Mouse (Mus musculus): Measurements from ENCODE around the gene Map3k3. TPM values are rescaled to one million over a fixed set of nuclear protein-coding genes. Genes with fewer than 3 reads are reported as not detected.
"Not testable (repeated sequence)": the region's sequence is repeated elsewhere in the genome, so short reads cannot be mapped to it uniquely, and the experiment has no call there.

Gene Map3k3
- polyA plus RNA-seq, 1 experiment from 2014 or later, result 18.0 TPM

DNA sequence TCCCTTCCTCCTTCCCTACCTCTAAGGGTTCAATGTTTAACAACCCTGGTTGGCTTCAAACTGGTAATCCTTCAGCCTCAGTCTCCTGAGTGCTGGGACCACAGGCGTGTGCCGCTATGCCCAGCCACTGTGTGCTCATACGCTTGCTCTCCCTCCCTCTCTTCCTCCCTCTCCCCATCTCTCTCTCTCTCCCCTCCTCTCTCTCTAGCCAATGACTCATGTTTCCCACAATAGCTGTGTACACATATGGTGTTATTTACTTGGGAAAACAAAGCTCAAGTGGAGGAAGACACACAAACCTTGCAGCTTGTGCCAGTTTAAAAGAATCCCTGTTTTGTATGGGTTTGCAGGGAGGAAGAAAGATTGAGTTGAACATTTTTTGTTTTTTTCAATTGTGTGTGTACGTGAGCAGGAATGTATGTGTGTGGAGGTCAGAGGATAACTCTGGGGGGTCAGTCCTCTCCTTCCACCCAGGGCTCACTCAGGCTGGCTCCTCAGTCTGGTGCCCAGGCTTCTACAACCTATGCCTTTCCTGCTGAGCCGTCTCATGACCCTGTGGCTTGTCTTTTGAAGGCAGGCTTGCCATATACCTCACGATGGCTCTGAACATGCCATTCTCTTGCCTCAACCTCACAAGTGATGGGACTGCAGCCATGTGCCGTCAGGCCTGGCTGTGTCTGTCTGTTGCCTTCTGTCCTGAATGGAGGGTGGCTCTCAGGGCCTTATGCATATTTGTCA is 95.5 kb downstream of the Map3k3 start:
- 80% methylated on average over 7 of the region's 7 CpGs for WGBS
- H3K4me3 ChIP-seq, result no peak overlapping the region
- no peaks in the 10 kb centered on the region for H3K27me3 ChIP-seq
- no peak overlapping the region for H3K4me2 ChIP-seq
- H3K36me3 ChIP-seq, result peaks cover 30% of the 10 kb centered on the region
- no peaks in the 10 kb centered on the region for H3K9me3 ChIP-seq
- no peaks in the 10 kb centered on the region for H3K4me1 ChIP-seq (replicated peaks)
- ATAC-seq (ENCODE audit: low read depth), result no peak
- no peak overlapping the region for H3K27ac ChIP-seq (replicated peaks)
- no peak overlapping the region for H3K9ac ChIP-seq

GRCm38 (mm10) chr11:106180449-106180801 is 96.0 kb downstream of the Map3k3 start:
- no peak overlapping the region for H3K4me3 ChIP-seq
- H3K27ac ChIP-seq (replicated peaks), result no peak overlapping the region
- H3K9ac ChIP-seq, result no peak overlapping the region
- no peaks in the 10 kb centered on the region for H3K9me3 ChIP-seq
- H3K36me3 ChIP-seq, result peaks cover 30% of the 10 kb centered on the region
- WGBS, result 88% methylated on average over 2 of the region's 2 CpGs
- no peak overlapping the region for H3K4me2 ChIP-seq
- ATAC-seq (ENCODE audit: low read depth), result no peak
- H3K4me1 ChIP-seq (replicated peaks), result no peaks in the 10 kb centered on the region
- no peaks in the 10 kb centered on the region for H3K27me3 ChIP-seq

DNA sequence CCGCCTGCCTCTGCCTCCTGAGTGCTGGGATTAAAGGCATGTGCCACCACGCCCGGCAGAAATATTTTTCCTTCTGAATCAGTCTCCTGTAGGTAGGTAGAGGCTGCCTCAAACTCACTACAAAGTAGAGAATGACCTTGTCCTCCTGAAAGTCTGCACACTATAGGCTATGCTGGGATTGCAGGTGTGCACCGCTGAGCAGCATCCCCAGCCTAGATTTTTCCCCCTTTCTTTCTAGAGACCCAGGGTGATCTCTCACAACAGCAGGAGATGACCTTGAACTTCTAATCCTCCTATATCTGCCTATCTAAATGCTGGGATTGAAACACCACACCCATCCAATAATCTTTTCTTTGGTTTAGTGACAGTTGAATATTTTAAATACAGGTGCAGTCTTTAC is 102.9 kb downstream of the Map3k3 start:
- Histone ChIP-seq H3K4me3 (no peak overlapping the region), H3K9ac (no peak overlapping the region), H3K27me3 (no peaks in the 10 kb centered on the region), H3K9me3 (no peaks in the 10 kb centered on the region), H3K36me3 (peaks cover 15% of the 10 kb centered on the region), H3K27ac (replicated peaks) (no peak overlapping the region), H3K4me2 (no peak overlapping the region), H3K4me1 (replicated peaks) (peaks cover 2% of the 10 kb centered on the region)
- WGBS, result 97% methylated on average over 4 of the region's 4 CpGs
- no peak for ATAC-seq (ENCODE audit: low read depth)

- Histone ChIP-seq H3K4me1 (replicated peaks) (peaks cover 15% of the 10 kb centered on the region), H3K9me3 (no peaks in the 10 kb centered on the region), H3K4me3 (no peak overlapping the region), H3K4me2 (no peak overlapping the region), H3K27me3 (no peaks in the 10 kb centered on the region), H3K36me3 (peaks cover 9% of the 10 kb centered on the region; the same call in 1 of the 2 replicates), H3K9ac (no peak overlapping the region), H3K27ac (replicated peaks) (no peak overlapping the region)
- WGBS, result 96% methylated on average over 3 of the region's 3 CpGs
- no peak for ATAC-seq (ENCODE audit: low read depth)
Measured at GRCm38 (mm10) chr11:106191716-106192115, 107.3 kb downstream of the Map3k3 start.

GRCm38 (mm10) chr11:106192241-106192640 is 107.8 kb downstream of the Map3k3 start:
- no peaks in the 10 kb centered on the region for H3K9me3 ChIP-seq
- no peak for ATAC-seq (ENCODE audit: low read depth)
- H3K4me1 ChIP-seq (replicated peaks), result peaks cover 15% of the 10 kb centered on the region
- H3K9ac ChIP-seq, result peak overlapping the region; percentile 82
- peak overlapping the region; percentile 75 for H3K4me2 ChIP-seq
- no peak overlapping the region for H3K27ac ChIP-seq (replicated peaks)
- 89% methylated on average over 5 of the region's 5 CpGs for WGBS
- H3K27me3 ChIP-seq, result no peaks in the 10 kb centered on the region
- H3K4me3 ChIP-seq, result peak overlapping the region; percentile 77
- H3K36me3 ChIP-seq, result peaks cover 14% of the 10 kb centered on the region

DNA sequence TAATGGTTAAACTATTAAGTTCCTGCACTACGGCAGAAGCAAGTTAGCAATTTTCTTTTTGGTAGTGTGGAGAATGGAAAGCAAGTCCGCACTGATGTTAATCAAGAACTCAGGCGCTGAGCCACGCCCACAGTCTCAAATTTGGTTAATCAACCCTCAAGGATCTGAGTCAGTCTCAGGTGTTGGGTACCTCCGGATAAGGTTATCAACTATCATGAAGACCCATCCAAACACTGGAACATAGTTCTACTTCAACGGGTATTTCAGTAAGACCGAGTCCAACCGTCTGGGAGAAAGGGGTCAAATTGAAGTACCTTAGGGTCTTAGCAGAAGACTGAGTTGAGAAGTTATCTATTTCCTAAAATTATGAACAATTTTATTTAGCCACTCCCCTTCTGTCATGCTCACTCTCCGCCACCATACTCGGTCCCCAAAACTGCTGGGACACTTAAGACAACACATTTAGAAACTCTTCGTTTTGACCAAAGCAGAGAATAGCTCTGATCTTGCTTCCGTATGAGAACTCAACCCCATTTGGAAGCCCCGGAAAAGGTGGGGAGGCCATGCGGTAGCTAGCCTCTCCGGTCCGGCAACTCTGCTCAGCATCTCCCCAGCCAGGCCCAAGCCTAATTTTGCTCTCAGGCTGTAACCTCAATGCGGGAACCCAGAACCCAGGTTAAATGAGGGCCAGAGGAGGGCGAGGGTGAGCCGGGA is 108.4 kb downstream of the Map3k3 start:
- peaks cover 20% of the 10 kb centered on the region for H3K36me3 ChIP-seq
- no peaks in the 10 kb centered on the region for H3K9me3 ChIP-seq
- H3K27me3 ChIP-seq, result no peaks in the 10 kb centered on the region
- 12% methylated on average over 19 of the region's 19 CpGs for WGBS
- peak overlapping the region; percentile 75 for H3K4me2 ChIP-seq
- peak overlapping the region; percentile 89 for H3K27ac ChIP-seq (replicated peaks)
- peak overlapping the region; percentile 82 for H3K9ac ChIP-seq
- H3K4me3 ChIP-seq, result peak overlapping the region; percentile 77
- H3K4me1 ChIP-seq (replicated peaks), result peaks cover 15% of the 10 kb centered on the region
- ATAC-seq (ENCODE audit: low read depth), result peak; percentile 10

DNA sequence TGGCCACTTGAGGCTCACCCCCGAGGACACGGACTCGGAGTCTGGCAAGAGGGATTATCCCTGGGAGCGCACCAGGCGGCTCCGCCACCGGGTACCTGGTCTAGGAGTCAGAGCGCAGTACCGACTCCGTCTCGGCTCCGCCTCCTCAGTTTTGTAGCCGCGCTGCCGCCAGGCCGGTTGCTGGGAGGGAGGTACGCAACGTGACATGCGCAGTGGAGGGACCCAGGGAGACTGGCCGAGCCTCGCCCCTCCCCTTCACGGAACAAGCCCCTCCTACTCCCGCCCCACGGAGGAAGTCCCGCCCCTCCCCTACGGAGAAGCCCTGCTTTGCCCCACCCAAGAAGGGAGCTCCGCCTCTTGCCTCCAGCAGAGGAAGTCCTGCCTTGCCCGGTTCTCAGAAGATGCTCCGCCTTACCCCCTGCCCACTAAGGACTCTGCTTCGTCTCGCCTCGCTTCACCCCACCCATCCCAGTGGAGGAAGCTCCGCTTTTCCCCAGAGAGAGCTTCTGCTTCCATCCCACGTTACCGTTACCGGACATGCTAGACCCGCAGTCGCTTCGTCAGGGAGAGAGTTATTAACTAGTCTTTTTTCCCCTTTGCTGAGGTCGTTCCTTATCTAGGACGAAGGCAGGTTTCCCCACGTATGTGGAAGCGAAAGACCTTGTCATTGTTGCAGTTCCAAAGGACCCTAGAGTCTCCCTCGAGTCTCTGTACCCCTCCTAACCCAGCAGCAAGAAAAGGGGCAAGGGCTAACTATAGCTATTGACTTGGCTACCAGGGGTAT is 109.2 kb downstream of the Map3k3 start:
- Histone ChIP-seq H3K4me3 (peak overlapping the region; percentile 77), H3K27me3 (no peaks in the 10 kb centered on the region), H3K4me2 (peak overlapping the region; percentile 75), H3K4me1 (replicated peaks) (peaks cover 15% of the 10 kb centered on the region), H3K36me3 (peaks cover 27% of the 10 kb centered on the region), H3K9me3 (no peaks in the 10 kb centered on the region), H3K9ac (peak overlapping the region; percentile 82), H3K27ac (replicated peaks) (peak overlapping the region; percentile 89)
- peak; percentile 96 for ATAC-seq (ENCODE audit: low read depth)
- 0% methylated on average over 44 of the region's 44 CpGs for WGBS

GRCm38 (mm10) chr11:106194155-106194541 is 109.7 kb downstream of the Map3k3 start:
- Histone ChIP-seq H3K4me2 (peak overlapping the region; percentile 75), H3K36me3 (peaks cover 32% of the 10 kb centered on the region), H3K27ac (replicated peaks) (peak overlapping the region; percentile 89), H3K9ac (peak overlapping the region; percentile 70), H3K27me3 (no peaks in the 10 kb centered on the region), H3K4me3 (peak overlapping the region; percentile 77), H3K9me3 (no peaks in the 10 kb centered on the region), H3K4me1 (replicated peaks) (peaks cover 15% of the 10 kb centered on the region)
- 40% methylated on average over 3 of the region's 3 CpGs for WGBS
- no peak for ATAC-seq (ENCODE audit: low read depth)

DNA sequence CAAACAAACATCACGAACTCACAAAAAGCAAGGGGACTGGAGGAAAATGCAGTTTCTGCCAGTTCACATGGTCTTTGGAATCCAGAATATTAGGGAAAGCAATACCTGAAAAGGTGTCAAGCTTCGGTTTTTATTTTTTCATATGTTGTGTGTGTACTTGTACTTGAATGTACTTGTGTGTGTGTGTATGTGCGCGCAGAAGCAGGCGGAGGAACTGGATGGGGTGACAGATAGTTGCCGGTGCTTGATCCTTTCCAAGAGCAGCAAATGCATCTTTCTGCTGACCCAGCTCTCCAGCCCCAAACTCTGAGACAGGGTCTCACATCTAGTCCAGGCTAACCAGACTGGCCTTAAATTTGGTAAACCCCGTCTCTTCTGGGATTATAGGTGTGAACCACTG is 110.5 kb downstream of the Map3k3 start:
- Histone ChIP-seq H3K4me2 (no peak overlapping the region), H3K9ac (no peak overlapping the region), H3K27me3 (no peaks in the 10 kb centered on the region), H3K36me3 (peaks cover 34% of the 10 kb centered on the region), H3K9me3 (no peaks in the 10 kb centered on the region), H3K4me3 (no peak overlapping the region), H3K27ac (replicated peaks) (no peak overlapping the region), H3K4me1 (replicated peaks) (peaks cover 15% of the 10 kb centered on the region)
- 92% methylated on average over 7 of the region's 7 CpGs for WGBS
- no peak for ATAC-seq (ENCODE audit: low read depth)

DNA sequence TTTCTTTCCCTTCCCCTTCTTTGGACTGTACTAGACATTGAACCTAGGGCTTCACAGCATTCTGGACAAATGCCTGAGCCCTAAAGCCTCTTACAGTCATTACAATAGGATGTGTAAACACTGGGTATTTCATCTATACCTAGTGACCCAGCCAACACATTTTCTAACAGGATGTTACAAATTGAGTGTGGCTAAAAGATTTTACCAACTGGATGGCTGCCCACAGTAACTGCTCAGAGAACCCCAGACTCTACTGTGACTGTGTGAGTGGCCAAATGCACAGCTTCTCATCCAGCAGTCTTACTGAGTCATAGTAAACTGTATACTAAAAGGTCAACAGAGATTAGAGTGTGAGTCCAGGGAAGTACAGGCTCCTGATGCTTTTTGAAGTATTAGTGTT is 110.9 kb downstream of the Map3k3 start:
- ATAC-seq (ENCODE audit: low read depth), result no peak
- H3K9me3 ChIP-seq, result no peaks in the 10 kb centered on the region
- H3K4me1 ChIP-seq (replicated peaks), result peaks cover 15% of the 10 kb centered on the region
- no peaks in the 10 kb centered on the region for H3K27me3 ChIP-seq
- no peak overlapping the region for H3K27ac ChIP-seq (replicated peaks)
- peaks cover 38% of the 10 kb centered on the region for H3K36me3 ChIP-seq
- H3K9ac ChIP-seq, result no peak overlapping the region
- H3K4me3 ChIP-seq, result no peak overlapping the region
- H3K4me2 ChIP-seq, result no peak overlapping the region

GRCm38 (mm10) chr11:106198277-106198676 is 113.9 kb downstream of the Map3k3 start:
- H3K9me3 ChIP-seq, result no peaks in the 10 kb centered on the region
- H3K9ac ChIP-seq, result no peak overlapping the region
- ATAC-seq (ENCODE audit: low read depth), result no peak
- no peak overlapping the region for H3K4me2 ChIP-seq
- peaks cover 6% of the 10 kb centered on the region for H3K4me1 ChIP-seq (replicated peaks)
- peaks cover 65% of the 10 kb centered on the region for H3K36me3 ChIP-seq
- no peak overlapping the region for H3K4me3 ChIP-seq
- WGBS, result 92% methylated on average over 4 of the region's 4 CpGs
- no peak overlapping the region for H3K27ac ChIP-seq (replicated peaks)
- no peaks in the 10 kb centered on the region for H3K27me3 ChIP-seq

DNA sequence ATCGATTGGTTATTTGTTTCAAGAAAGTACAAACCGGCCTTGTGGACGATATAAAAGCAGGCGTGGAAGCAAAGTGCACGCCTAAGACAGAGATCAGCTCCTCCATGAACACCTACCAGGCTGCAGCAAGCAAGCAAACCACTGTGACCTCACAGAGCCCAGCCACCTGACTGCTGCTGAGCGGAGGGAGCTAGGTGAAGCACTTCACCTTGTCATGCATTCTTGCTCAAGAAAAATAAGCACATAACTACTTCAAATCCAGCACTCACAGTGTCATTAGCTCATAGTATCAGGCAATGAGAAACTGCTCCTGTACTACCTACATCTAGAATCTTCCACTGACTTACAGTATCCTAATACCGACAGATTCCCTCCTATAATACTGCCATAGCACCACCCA is 115.6 kb downstream of the Map3k3 start:
- 94% methylated on average over 7 of the region's 7 CpGs for WGBS
- H3K27ac ChIP-seq (replicated peaks); H3K4me2 ChIP-seq; H3K9me3 ChIP-seq; H3K4me3 ChIP-seq; H3K4me1 ChIP-seq (replicated peaks); H3K9ac ChIP-seq; ATAC-seq (ENCODE audit: low read depth); H3K27me3 ChIP-seq: not testable (repeated sequence)
- peaks cover 81% of the 10 kb centered on the region for H3K36me3 ChIP-seq
